Mouse (Mus musculus) bone marrow macrophage, adult 2 months (primary cell): Measurements from ENCODE around the gene Mrpl39.

Experiments used
- CTCF ChIP-seq: IDR thresholded peaks from 2 replicates; pipeline ENCODE4 v1.5.1; 2012; ENCODE audit warnings: low read depth, mild to moderate bottlenecking, low read length, moderate library complexity
- POLR2A ChIP-seq: IDR thresholded peaks from 2 replicates; pipeline ENCODE4 v1.6.1; 2012; ENCODE audit warnings: mild to moderate bottlenecking, low read depth, low read length, borderline replicate concordance

DNA sequence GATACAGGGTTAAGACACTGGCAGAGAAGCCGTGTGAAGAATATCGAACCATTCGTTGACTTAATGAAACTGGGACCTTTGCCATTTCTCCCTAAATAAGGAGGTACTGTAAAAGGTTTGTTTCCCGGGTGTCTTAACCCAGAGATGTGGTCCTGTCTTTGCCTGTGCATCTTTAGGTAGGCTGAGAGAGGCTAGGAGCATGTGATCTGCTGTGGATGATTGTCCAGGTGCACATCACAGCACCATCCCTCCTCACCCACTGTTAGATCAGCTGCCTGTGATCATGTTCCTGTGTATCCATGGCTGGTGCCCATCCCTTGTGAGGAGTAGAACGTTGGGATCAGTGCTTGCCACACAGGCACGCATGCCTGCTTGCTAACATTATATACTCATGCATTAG is 29.0 kb downstream of the Mrpl39 start:
- TF ChIP-seq POLR2A (no peak), CTCF (no peak)
